Mouse (Mus musculus): ENCODE data around the gene Cipc.

DNA sequence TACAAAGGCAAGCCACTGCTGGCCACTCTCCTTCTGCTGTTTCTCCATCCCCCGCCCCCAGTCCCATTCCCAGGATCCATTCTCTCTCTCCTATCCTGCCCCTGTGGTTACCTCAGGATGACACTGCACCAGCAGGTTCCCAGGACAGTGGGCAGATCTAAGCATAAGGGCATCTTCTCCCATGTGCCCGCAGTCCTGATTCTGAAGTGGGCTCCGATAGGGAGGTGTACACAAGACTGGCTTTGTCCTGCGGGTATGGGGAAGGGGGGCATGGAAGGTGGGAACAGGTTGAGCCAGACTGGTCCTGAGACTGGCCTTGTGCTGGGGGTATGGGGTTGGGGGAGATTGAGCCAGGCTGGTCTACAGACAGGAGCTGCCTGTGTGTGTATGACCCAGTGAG is 57.8 kb downstream of the Cipc start:
- TF ChIP-seq GATA1 (IDR thresholded peaks at IDR 0.05; ENCODE audit: borderline replicate concordance, low read length) (no peak), FLI1 (IDR thresholded peaks at IDR 0.05; ENCODE audit: low read length) (no peak)

Data from megakaryocyte, embryonic 14.5 days (primary cell).